Mouse (Mus musculus) hindbrain, embryonic 14.5 days (tissue): ENCODE results near the gene Cnot1. TPM values are rescaled to one million over a fixed set of nuclear protein-coding genes. Genes with fewer than 3 reads are reported as not detected.
A peak's percentile ranks its signal among the peaks of the same experiment; 100 is the strongest.
"Not testable (repeated sequence)": the region's sequence is repeated elsewhere in the genome, so short reads cannot be mapped to it uniquely, and the experiment has no call there.

ENCODE experiments used
- ATAC-seq: fragments of 200-750 bp; cut with Nextera tagmentation; 2 replicates; pipeline ENCODE4 v1.8.0; 2017; ENCODE audit warnings: moderate number of reproducible peaks, mild to moderate bottlenecking, moderate TSS enrichment, moderate library complexity; ENCODE audit not compliant: low FRiP score
- DNase-seq: peaks from one replicate; pipeline ENCODE4 v3.0.0-alpha.2; 2015; ENCODE audit warnings: low spot score
- H3K27ac ChIP-seq: fragments of 300-500 bp; sonication (generic); 2 replicates; pipeline ENCODE4 v1.5.1; 2014; ENCODE audit warnings: mild to moderate bottlenecking, moderate library complexity
- H3K27me3 ChIP-seq: fragments of 300-500 bp; sonication (generic); 2 replicates; pipeline ENCODE4 v1.6.1; 2014; ENCODE audit warnings: mild to moderate bottlenecking, low read length, mixed read lengths; ENCODE audit not compliant: control insufficient read depth, insufficient read depth
- H3K36me3 ChIP-seq: fragments of 300-500 bp; sonication (generic); replicated peaks from 2 replicates; pipeline ENCODE4 v1.6.1; 2014; ENCODE audit not compliant: control insufficient read depth, insufficient read depth
- H3K4me1 ChIP-seq: fragments of 300-500 bp; sonication (generic); replicated peaks from 2 replicates; pipeline ENCODE4 v1.6.1; 2014; ENCODE audit warnings: antibody characterized with exemption, low read length, mixed read lengths; ENCODE audit not compliant: control insufficient read depth, insufficient read depth
- H3K4me2 ChIP-seq: fragments of 300-500 bp; sonication (generic); replicated peaks from 2 replicates; pipeline ENCODE4 v1.6.1; 2014; ENCODE audit warnings: mild to moderate bottlenecking, moderate library complexity
- H3K4me3 ChIP-seq: fragments of 300-500 bp; sonication (generic); replicated peaks from 2 replicates; pipeline ENCODE4 v1.5.1; 2014; ENCODE audit warnings: mild to moderate bottlenecking, low read length
- H3K9ac ChIP-seq: fragments of 300-500 bp; sonication (generic); 2 replicates; pipeline ENCODE4 v1.6.1; 2014
- H3K9me3 ChIP-seq: fragments of 300-500 bp; sonication (generic); 2 replicates; pipeline ENCODE4 v1.6.1; 2016; ENCODE audit warnings: low read length; ENCODE audit not compliant: control insufficient read depth
- WGBS: fragments of 180-500 bp; shearing (Covaris S2); extraction: QIAGEN DNeasy Blood & Tissue Kit; methylation state at CpG from one replicate; pipeline ENCODE4 v1.1.7; 2014; 5-methylcytosine and 5-hydroxymethylcytosine counted together
- polyA plus RNA-seq: library from polyadenylated mRNA; unstranded; fragments of >200 nt; fragmentation: Nextera tagmentation; extraction: Ambion mirVana; gene quantifications from 2 replicates; pipeline ENCODE4 v1.2.1, GENCODE M21; 2014

The Cnot1 gene
- polyA plus RNA-seq, 1 experiment from 2014 or later, result 61.9 TPM

DNA sequence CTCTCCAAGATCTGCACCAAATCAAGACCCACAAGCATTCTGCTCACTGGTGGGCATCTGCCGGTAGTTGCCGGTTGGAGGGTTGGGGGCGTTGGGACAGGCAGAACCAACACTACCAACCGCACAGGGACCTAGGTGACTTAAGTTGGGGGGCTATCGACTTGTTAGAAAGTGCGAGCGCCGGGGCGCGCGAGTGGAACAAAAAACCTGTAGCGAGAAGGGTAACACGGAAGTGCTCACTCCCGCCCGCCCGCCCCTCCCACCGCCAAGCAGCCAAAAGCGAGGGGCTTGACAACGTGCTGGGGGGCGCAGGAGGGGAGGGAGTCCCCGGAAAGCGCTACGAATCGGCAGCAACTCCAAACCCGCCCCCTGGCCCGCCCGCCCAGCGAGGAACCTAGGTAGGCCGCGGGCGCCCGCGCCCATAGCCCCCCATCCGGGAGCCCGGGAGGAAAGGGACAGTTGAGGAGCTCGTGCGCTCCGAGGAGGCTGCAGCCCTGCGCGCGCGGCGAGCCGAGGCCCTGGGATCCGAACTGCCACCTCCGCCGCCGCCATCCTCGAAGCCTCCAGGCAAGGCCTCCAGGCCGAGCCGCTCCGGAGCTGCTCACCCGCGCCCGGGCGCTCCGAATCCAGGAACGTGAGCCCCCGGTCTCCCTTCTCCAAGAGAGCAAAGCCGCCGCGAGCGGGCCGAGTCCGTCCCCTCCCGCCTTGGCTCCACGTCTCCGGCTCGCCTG, 638 bp downstream of the Cnot1 start:
- ATAC-seq, result peak; percentile 6; the same call in 1 of the 2 replicates
- Histone ChIP-seq H3K4me3 (peak overlapping the region; percentile 99), H3K36me3 (no peaks in the 10 kb centered on the region; the same call in 1 of the 2 replicates), H3K4me1 (peaks cover 19% of the 10 kb centered on the region), H3K27ac (peak overlapping the region; percentile 91), H3K9me3 (no peaks in the 10 kb centered on the region), H3K27me3 (no peaks in the 10 kb centered on the region), H3K9ac (peak overlapping the region; percentile 96), H3K4me2 (peak overlapping the region; percentile 88)
- DNase-seq, result no peak
- WGBS, result 0% methylated on average over 51 of the region's 69 CpGs

DNA sequence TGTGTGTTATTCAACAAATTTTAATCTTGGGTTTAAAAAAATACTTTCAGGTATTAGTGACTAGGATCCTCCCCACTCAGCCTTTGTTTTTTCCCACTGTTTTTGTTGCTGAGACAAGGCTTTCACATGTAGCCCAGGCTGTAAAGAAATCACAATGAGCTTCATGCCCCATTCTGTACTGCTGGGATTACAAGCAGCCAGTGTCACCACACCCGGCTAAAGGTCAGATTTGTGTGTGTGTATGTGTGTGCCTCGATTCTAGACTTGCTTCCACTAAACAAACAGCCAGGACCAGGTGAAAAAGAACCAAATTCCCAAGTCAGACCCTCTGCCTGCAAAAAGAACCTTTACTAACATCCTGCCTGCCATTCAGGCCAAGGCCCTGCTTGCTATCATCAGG, 1.8 kb downstream of the Cnot1 start:
- H3K4me3 ChIP-seq, result peak overlapping the region; percentile 99
- H3K9ac ChIP-seq, result peak overlapping the region; percentile 96; the same call in 1 of the 2 replicates
- 59% methylated on average over 2 of the region's 2 CpGs for WGBS
- H3K4me2 ChIP-seq, result peak overlapping the region; percentile 88
- H3K27me3 ChIP-seq, result no peaks in the 10 kb centered on the region
- no peak overlapping the region for H3K27ac ChIP-seq
- peaks cover 19% of the 10 kb centered on the region for H3K4me1 ChIP-seq
- ATAC-seq (no peak), DNase-seq (no peak)
- H3K9me3 ChIP-seq, result no peaks in the 10 kb centered on the region
- H3K36me3 ChIP-seq, result peaks cover 4% of the 10 kb centered on the region; the same call in 1 of the 2 replicates

DNA sequence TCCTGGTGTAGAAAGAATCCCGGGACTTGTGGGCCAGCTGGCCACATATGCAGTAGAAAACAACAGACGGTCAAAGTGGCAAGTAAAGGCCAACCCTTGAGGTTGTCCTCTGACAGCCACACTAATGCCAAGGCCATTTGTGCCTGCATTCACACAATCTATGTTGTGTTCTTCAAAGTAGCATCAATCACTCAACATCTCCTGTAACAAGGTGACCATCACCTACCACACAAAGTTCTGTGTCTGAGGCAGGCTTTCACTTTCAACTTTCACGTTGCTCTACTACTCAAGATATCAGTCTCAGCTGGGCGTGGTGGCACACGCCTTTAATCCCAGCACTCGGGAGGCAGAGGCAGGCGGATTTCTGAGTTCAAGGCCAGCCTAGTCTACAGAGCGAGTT, 5.0 kb downstream of the Cnot1 start:
- Histone ChIP-seq H3K4me3 (no peak overlapping the region), H3K4me2 (no peak overlapping the region), H3K9ac (no peak overlapping the region), H3K36me3 (peaks cover 4% of the 10 kb centered on the region; the same call in 1 of the 2 replicates), H3K27ac (no peak overlapping the region), H3K4me1 (peaks cover 19% of the 10 kb centered on the region), H3K27me3 (no peaks in the 10 kb centered on the region), H3K9me3 (no peaks in the 10 kb centered on the region)
- ATAC-seq (no peak), DNase-seq (no peak)
- 94% methylated on average over 8 of the region's 8 CpGs for WGBS

DNA sequence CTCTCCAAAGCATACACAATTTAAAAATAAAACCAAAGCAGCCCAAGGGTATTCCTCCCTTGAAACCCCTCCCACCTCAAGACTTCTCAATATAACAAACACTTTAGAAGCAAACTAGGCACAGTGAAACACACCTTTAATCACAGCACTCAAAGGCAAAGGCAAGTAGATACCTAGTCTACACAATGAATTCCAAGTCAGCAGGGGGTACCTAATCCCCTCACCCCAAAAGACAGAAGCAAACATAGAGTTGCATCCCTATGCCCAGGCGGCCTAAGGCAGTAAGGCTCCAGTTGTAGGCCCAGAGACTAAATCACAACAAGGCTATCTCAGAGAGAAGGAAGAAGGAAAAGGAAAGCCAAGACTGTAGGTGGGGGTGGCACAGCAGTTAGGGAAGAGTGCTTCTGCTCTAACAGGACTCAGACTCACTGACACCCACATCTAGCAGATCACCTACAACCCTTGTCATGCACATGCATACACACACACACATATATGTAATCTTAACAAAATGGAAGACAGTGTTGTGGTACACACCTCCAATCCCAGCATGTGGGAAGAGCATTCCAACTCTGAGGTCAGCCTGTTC, 5.7 kb downstream of the Cnot1 start:
- ATAC-seq (no peak), DNase-seq (no peak)
- H3K9ac ChIP-seq, result no peak overlapping the region
- no peak overlapping the region for H3K27ac ChIP-seq
- H3K9me3 ChIP-seq, result no peaks in the 10 kb centered on the region
- peaks cover 19% of the 10 kb centered on the region for H3K4me1 ChIP-seq
- no peak overlapping the region for H3K4me2 ChIP-seq
- no peaks in the 10 kb centered on the region for H3K27me3 ChIP-seq
- H3K4me3 ChIP-seq, result no peak overlapping the region
- H3K36me3 ChIP-seq, result peaks cover 4% of the 10 kb centered on the region; the same call in 1 of the 2 replicates
- 95% methylated on average over 1 of the region's 1 CpGs for WGBS

DNA sequence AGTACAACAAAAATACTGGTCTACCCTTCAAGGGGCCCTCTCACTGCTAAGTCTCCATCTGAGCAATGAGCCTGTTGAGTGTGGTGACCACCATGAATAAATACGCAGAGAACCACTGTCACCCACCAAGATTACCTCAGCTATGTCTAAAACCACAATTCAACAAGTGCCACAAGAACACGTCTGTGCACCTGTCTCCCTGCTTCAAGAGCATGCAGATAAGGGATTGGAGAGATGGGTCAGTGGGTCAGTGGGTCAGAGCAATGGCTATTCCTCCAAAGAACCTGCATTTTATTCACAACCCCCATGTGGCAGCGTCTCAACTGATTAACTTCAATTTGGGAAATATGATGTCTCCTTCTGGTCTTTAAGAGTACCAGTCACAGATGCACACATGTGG, 6.9 kb downstream of the Cnot1 start:
- Histone ChIP-seq H3K4me3 (no peak overlapping the region), H3K9ac (no peak overlapping the region), H3K27ac (no peak overlapping the region), H3K27me3 (no peaks in the 10 kb centered on the region), H3K36me3 (peaks cover 4% of the 10 kb centered on the region; the same call in 1 of the 2 replicates), H3K9me3 (no peaks in the 10 kb centered on the region), H3K4me1 (peaks cover 9% of the 10 kb centered on the region), H3K4me2 (no peak overlapping the region)
- ATAC-seq (no peak), DNase-seq (no peak)
- 90% methylated on average over 3 of the region's 3 CpGs for WGBS

DNA sequence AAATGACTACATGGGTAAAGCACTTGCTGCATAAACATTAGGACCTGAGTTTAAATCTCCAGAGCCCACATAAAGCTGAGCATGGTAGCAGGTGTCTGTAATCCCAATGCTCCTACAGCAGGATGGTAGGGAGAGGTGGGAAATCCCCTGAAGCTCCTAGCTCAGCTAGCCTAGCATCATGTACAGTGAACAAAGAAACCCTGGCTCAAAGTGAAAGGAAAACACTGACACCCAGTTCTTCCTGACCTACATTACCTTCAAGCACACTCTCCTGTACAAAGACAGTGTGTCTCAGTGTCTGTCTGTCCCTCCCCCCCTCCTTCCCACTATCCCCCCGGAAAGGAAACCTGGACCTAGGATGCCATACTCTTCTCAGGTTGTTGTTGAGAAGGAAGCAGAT, 7.4 kb downstream of the Cnot1 start:
- Histone ChIP-seq H3K36me3 (peaks cover 4% of the 10 kb centered on the region; the same call in 1 of the 2 replicates), H3K4me2 (no peak overlapping the region), H3K4me3 (no peak overlapping the region), H3K4me1 (peaks cover 5% of the 10 kb centered on the region; the same call in 1 of the 2 replicates), H3K9me3 (no peaks in the 10 kb centered on the region), H3K9ac (no peak overlapping the region), H3K27me3 (no peaks in the 10 kb centered on the region), H3K27ac (no peak overlapping the region)
- WGBS, result 100% methylated on average over 1 of the region's 1 CpGs
- DNase-seq, result no peak
- ATAC-seq, result no peak

DNA sequence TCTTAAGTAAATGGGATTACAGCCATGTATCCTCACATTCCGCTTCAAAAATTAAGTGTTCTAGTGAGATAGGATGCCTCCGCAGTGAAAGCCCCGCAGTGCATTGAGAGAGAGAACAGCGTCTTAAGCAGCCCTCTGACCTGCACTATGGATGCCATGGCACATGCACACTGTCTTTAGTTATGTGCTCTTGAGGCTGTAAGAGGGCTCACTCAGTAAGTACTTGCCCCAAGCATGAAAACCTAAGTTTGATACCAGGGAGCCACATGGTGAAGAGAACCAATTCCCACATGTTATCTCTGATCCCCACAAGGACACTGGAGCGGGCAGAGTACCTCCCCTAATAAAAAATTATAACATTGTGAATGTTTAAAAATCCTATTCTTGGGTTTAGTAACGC, 8.1 kb downstream of the Cnot1 start:
- Histone ChIP-seq H3K4me1 (no peaks in the 10 kb centered on the region), H3K27me3 (no peaks in the 10 kb centered on the region), H3K9me3 (no peaks in the 10 kb centered on the region), H3K4me3 (no peak overlapping the region), H3K4me2 (no peak overlapping the region), H3K9ac (no peak overlapping the region), H3K36me3 (peaks cover 4% of the 10 kb centered on the region; the same call in 1 of the 2 replicates), H3K27ac (no peak overlapping the region)
- ATAC-seq (no peak), DNase-seq (no peak)
- WGBS, result 96% methylated on average over 6 of the region's 6 CpGs

DNA sequence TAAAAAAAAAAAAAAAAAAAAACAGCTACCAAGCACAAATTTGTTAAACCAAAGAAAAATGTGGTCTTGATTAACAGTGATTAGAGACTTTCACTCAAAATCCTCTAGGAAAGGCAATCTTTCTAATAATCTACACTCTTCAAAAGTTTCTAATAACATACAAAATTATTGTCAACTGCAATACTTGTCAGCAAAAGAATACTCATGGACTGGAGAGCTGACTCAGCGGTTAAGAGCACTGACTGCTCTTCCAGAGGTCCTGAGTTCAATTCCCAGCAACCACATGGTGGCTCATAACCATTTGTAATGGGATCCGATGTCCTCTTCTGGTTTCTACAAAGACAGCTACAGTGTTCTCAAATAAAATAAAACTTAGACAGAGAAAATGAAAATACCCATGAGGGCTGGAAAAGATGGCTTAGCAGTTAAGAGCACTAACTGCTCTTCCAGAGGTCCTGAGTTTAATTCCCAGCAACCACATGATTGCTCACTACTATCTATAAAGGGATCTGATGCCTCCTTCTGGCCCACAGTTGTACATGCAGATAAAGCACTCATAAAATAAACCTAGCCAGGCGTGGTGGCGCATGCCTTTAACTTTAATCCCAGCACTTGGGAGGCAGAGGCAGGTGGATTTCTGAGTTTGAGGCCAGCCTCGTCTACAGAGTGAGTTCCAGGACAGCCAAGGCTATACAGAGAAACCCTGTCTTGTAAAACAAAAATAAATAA, 11.8 kb downstream of the Cnot1 start:
- 96% methylated on average over 5 of the region's 5 CpGs for WGBS

DNA sequence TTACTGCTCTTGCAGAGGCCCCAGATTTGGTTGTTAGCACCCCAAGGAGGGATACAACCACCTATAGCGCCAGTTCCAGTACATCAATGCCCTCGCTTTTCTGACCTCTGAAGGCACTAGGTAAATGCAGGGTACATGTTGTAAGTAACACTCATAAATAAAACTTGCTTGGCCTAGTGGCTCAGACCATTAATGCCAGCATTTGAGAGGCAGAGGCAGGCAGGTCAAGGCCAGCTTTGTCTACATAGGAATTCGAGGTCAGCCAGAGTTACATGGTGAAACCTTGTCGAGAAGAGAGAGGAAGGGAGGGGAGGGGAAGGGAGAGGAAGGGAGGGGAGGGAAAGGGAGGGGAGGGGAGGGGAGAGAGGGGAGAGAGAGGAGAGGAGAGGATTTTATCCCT, 21.7 kb downstream of the Cnot1 start:
- peaks cover 64% of the 10 kb centered on the region for H3K36me3 ChIP-seq
- no peak overlapping the region for H3K4me3 ChIP-seq
- no peak for ATAC-seq
- H3K27me3 ChIP-seq, result no peaks in the 10 kb centered on the region
- 90% methylated on average over 4 of the region's 4 CpGs for WGBS
- no peak overlapping the region for H3K9ac ChIP-seq
- DNase-seq, result no peak
- H3K4me2 ChIP-seq, result no peak overlapping the region
- no peaks in the 10 kb centered on the region for H3K9me3 ChIP-seq
- no peaks in the 10 kb centered on the region for H3K4me1 ChIP-seq
- no peak overlapping the region for H3K27ac ChIP-seq

More for the DNA sequence above, 11.8 kb downstream of the Cnot1 start:
- not testable (repeated sequence) for H3K27ac ChIP-seq, H3K27me3 ChIP-seq, DNase-seq, H3K4me1 ChIP-seq, ATAC-seq, H3K36me3 ChIP-seq, H3K4me3 ChIP-seq, H3K4me2 ChIP-seq, H3K9ac ChIP-seq, H3K9me3 ChIP-seq
